ENCODE assay signal across 7 mouse cellular contexts in genomic region chr4:73790260-73791185, GRCm38 (mm10). TPM values are rescaled to one million over a fixed set of nuclear protein-coding genes. Genes with fewer than 3 reads are reported as not detected.
DNase-seq lines count a peak whose midpoint lies in the region; ATAC-seq and TF ChIP-seq lines count a peak whose summit lies in the region.

TSS of gene Rasef (minus strand) at chr4:73790994.

- H3K27ac ChIP-seq in ES-E14 (ENCODE audit: insufficient read depth, low read depth, low read length, poor library complexity, severe bottlenecking): no peak within 1 kb of the TSS
- no peak within 1 kb of the TSS for H3K27ac ChIP-seq in cortical plate, adult 2 months (ENCODE audit: insufficient read depth, low read length)
- H3K27ac ChIP-seq in heart, embryonic 13.5 days (replicated peaks): no peak within 1 kb of the TSS
- H3K27ac ChIP-seq in kidney, embryonic 16.5 days (ENCODE audit: low read length): peak within 1 kb of the TSS; percentile 58; the same call in 1 of the 2 replicates
- peak within 1 kb of the TSS; percentile 55; the same call in 1 of the 2 replicates for H3K27ac ChIP-seq in lung, embryonic 16.5 days (ENCODE audit: low read length)

- no peaks in the 10 kb centered on the region for H3K9me3 ChIP-seq in ES-E14 (ENCODE audit: control insufficient read depth, insufficient read depth, low read depth, low read length)
- H3K9me3 ChIP-seq in heart, embryonic 13.5 days: no peaks in the 10 kb centered on the region
- H3K9me3 ChIP-seq in kidney, embryonic 16.5 days (ENCODE audit: low read length): no peaks in the 10 kb centered on the region
- no peaks in the 10 kb centered on the region for H3K9me3 ChIP-seq in lung, embryonic 16.5 days (ENCODE audit: control insufficient read depth, low read length)

- peak within 1 kb of the TSS; percentile 41; the same call in 1 of the 2 replicates for H3K9ac ChIP-seq in ES-E14 (ENCODE audit: insufficient read depth, low read depth, low read length, poor library complexity, severe bottlenecking)
- peak within 1 kb of the TSS; percentile 75 for H3K9ac ChIP-seq in heart, embryonic 13.5 days
- peak within 1 kb of the TSS; percentile 72 for H3K9ac ChIP-seq in kidney, embryonic 16.5 days (replicated peaks; ENCODE audit: low read length)
- peak within 1 kb of the TSS; percentile 64 for H3K9ac ChIP-seq in lung, embryonic 16.5 days (ENCODE audit: low read length)

- peaks cover 37% of the 10 kb centered on the region for H3K27me3 ChIP-seq in heart, embryonic 13.5 days (replicated peaks)
- H3K27me3 ChIP-seq in kidney, embryonic 16.5 days (ENCODE audit: insufficient read depth, low read length): 0 out of 2 replicates have a peak, but pooled peaks cover 3% of the 10 kb centered on the region
- H3K27me3 ChIP-seq in lung, embryonic 16.5 days (ENCODE audit: control insufficient read depth, insufficient read depth, low read depth, low read length): peaks cover 5% of the 10 kb centered on the region

- H3K36me3 ChIP-seq in ES-E14 (ENCODE audit: control insufficient read depth, insufficient read depth, low read length, poor library complexity, severe bottlenecking): no peaks in the 10 kb centered on the region
- no peaks in the 10 kb centered on the region for H3K36me3 ChIP-seq in heart, embryonic 13.5 days
- no peaks in the 10 kb centered on the region for H3K36me3 ChIP-seq in kidney, embryonic 16.5 days (ENCODE audit: insufficient read depth, low read length)
- H3K36me3 ChIP-seq in lung, embryonic 16.5 days (ENCODE audit: control insufficient read depth, insufficient read depth, low read length): no peaks in the 10 kb centered on the region

- in situ Hi-C loops in ES-E14 (cut with MboI; ENCODE audit: low sequenced_read_pairs in 2 of 2, unreplicated experiment in 2 of 2): no loop called here

- peak within 1 kb of the TSS; percentile 97 for H3K4me2 ChIP-seq in heart, embryonic 13.5 days
- peak within 1 kb of the TSS; percentile 97 for H3K4me2 ChIP-seq in kidney, embryonic 16.5 days (replicated peaks; ENCODE audit: low read depth, low read length)
- H3K4me2 ChIP-seq in lung, embryonic 16.5 days (ENCODE audit: low read depth, low read length): peak within 1 kb of the TSS; percentile 90

- no peak for TF ChIP-seq POLR2A in cortical plate, adult 2 months (IDR thresholded peaks at IDR 0.05; ENCODE audit: extremely low read depth, insufficient read depth, low read length)

- H3K4me3 ChIP-seq in ES-E14 (ENCODE audit: insufficient read depth in 1 of 2, low read depth in 1 of 2, low read length in 2 of 2, poor library complexity in 1 of 2, severe bottlenecking in 1 of 2): peak within 1 kb of the TSS; percentile 18 to 60; a peak in 3 of 4 replicates
- peak within 1 kb of the TSS; percentile 43 for H3K4me3 ChIP-seq in cortical plate, adult 2 months (ENCODE audit: insufficient read depth, low read length)
- peak within 1 kb of the TSS; percentile 65 for H3K4me3 ChIP-seq in heart, embryonic 13.5 days
- peak within 1 kb of the TSS; percentile 62 for H3K4me3 ChIP-seq in kidney, embryonic 16.5 days (ENCODE audit: low read length)
- H3K4me3 ChIP-seq in lung, embryonic 16.5 days (ENCODE audit: low read length): peak within 1 kb of the TSS; percentile 58

- no peaks in the 10 kb centered on the region for H3K4me1 ChIP-seq in ES-E14 (ENCODE audit: control insufficient read depth in 2 of 2, insufficient read depth in 2 of 2, low read length in 2 of 2, poor library complexity in 1 of 2)
- H3K4me1 ChIP-seq in cortical plate, adult 2 months (ENCODE audit: control insufficient read depth, insufficient read depth, low read length): no peaks in the 10 kb centered on the region
- H3K4me1 ChIP-seq in heart, embryonic 13.5 days: peaks cover 13% of the 10 kb centered on the region; the same call in 1 of the 2 replicates
- peaks cover 4% of the 10 kb centered on the region; the same call in 1 of the 2 replicates for H3K4me1 ChIP-seq in kidney, embryonic 16.5 days (ENCODE audit: insufficient read depth, low read length)
- H3K4me1 ChIP-seq in lung, embryonic 16.5 days (replicated peaks; ENCODE audit: control insufficient read depth, insufficient read depth, low read length): peaks cover 6% of the 10 kb centered on the region; the same call in 1 of the 2 replicates

- 5% methylated on average over 87 of the region's 87 CpGs for WGBS in heart, embryonic 13.5 days
- 3% methylated on average over 87 of the region's 87 CpGs for WGBS in kidney, embryonic 16.5 days
- 3% methylated on average over 87 of the region's 87 CpGs for WGBS in lung, embryonic 16.5 days

- ATAC-seq in heart, embryonic 13.5 days (ENCODE audit: extremely low read depth, insufficient number of reproducible peaks, low FRiP score, low TSS enrichment): peak; percentile 67
- peak; percentile 93 for ATAC-seq in kidney, embryonic 16.5 days (ENCODE audit: low FRiP score, low TSS enrichment)
- ATAC-seq in lung, embryonic 16.5 days (ENCODE audit: low read depth): peak; percentile 94
- no peak for ATAC-seq in monocyte, adult 5-6 weeks (replicated peaks; ENCODE audit: insufficient number of reproducible peaks, low FRiP score, low TSS enrichment, poor library complexity, severe bottlenecking)

- DNase-seq in ES-E14 (ENCODE audit: low read depth, low spot score): peak; percentile 8
- DNase-seq in retina, embryonic 14.5 days (ENCODE audit: low spot score): peak; percentile 67

- TF ChIP-seq CTCF in cortical plate, adult 2 months (IDR thresholded peaks at IDR 0.05; ENCODE audit: extremely low read depth, insufficient read depth, low read length): no peak

TF ChIP-seq in ES-E14, 5 proteins besides CTCF, POLR2A, EP300 and RAD21:
- TF ChIP-seq MAFK (IDR thresholded peaks at IDR 0.05; ENCODE audit: insufficient read depth, low read depth, low read length): no peak
- TF ChIP-seq HCFC1 (IDR thresholded peaks at IDR 0.05; ENCODE audit: borderline replicate concordance, insufficient read depth, low read length): no peak
- TF ChIP-seq CHD2 (IDR thresholded peaks at IDR 0.05; ENCODE audit: low read depth, low read length): 0 out of 2 replicates have a peak, but pooled peaks have one; percentile 23
- no peak for TF ChIP-seq ZNF384 (IDR thresholded peaks at IDR 0.05; ENCODE audit: low read depth, low read length)
- no peak for TF ChIP-seq ZC3H11A (IDR thresholded peaks at IDR 0.05; ENCODE audit: borderline replicate concordance, low read depth, low read length)
TF ChIP-seq in ES-E14: peak in this region for 1.

RNA-seq across cellular contexts. Expression of gene Rasef, which starts in this region (rescaled TPM):
- total RNA-seq in ES-E14 (2012; rRNA removed): 0.54 and 1.1 TPM in 2 replicates
- polyA plus RNA-seq in cortical plate, adult 2 months (2012; rRNA removed): 0.06 TPM in 1 of 2 replicates, not detected in the other
- 0.48 and 0.50 TPM in 2 replicates for polyA plus RNA-seq in heart, embryonic 13.5 days (2015; fragmentation: Nextera tagmentation; extraction: Ambion mirVana)
- polyA plus RNA-seq in kidney, embryonic 16.5 days (2015; fragmentation: Nextera tagmentation; extraction: Ambion mirVana): 7.5 and 7.6 TPM in 2 replicates
- 4.7 and 4.9 TPM in 2 replicates for polyA plus RNA-seq in lung, embryonic 16.5 days (2015; fragmentation: Nextera tagmentation; extraction: Ambion mirVana)
- not detected in 3 replicates for total RNA-seq in monocyte, adult 5-6 weeks (2017)

Comparison
In these comparisons a context has a peak if more than half of its experiments do, and no peak if none do; other contexts are left out.
1. Peak in ATAC-seq, H3K4me3 ChIP-seq, H3K9ac ChIP-seq and H3K4me2 ChIP-seq in heart, embryonic 13.5 days; RNA of the gene not detected or under 1 TPM.
2. H3K27ac ChIP-seq: peak in kidney, embryonic 16.5 days (single experiment) and lung, embryonic 16.5 days (single experiment); none in ES-E14 (single experiment), cortical plate, adult 2 months (single experiment) and heart, embryonic 13.5 days (single experiment).
3. Peak in every context shown above with its lines, with median percentiles within 50 percentile points of each other: H3K4me3 ChIP-seq, H3K9ac ChIP-seq and H3K4me2 ChIP-seq.